Comparison of ENCODE assay signal across 9 mouse cellular contexts in genomic region chr19:44418945-44419344, GRCm38 (mm10). TPM values are rescaled to one million over a fixed set of nuclear protein-coding genes. Genes with fewer than 3 reads are reported as not detected.
A peak's percentile ranks its signal among the peaks of the same experiment; 100 is the strongest.
DNase-seq lines count a peak whose midpoint lies in the region; TF ChIP-seq lines count a peak whose summit lies in the region.
"Had no signal": no experiment of that assay in that cellular context is flagged by ENCODE, and none has a peak within 500 bp of the region (broad histone marks: within the 10 kb centered on the region; RNA-seq: fewer than 3 reads in every experiment).

No protein-coding gene starts in this region.

- peak; percentile 75 for DNase-seq in A20 (ENCODE audit: low read depth, low spot score)
- peak; percentile 38 for DNase-seq in Muller cell, postnatal 12 days (ENCODE audit: inconsistent ontology term)
- DNase-seq in cerebellum, postnatal 14 days = peak; percentile 83 to 85
- peak; percentile 64 for DNase-seq in gastrocnemius, adult 2 months
- peak; percentile 85 for DNase-seq in kidney, postnatal 10 days
- DNase-seq in lung, adult 2 months = peak; percentile 79
- DNase-seq in retina, embryonic 14.5 days (ENCODE audit: low spot score) = peak; percentile 96
- DNase-seq in thymus, postnatal 36 days = peak; percentile 65 to 74

- H3K4me1 ChIP-seq in lung, adult 2 months (ENCODE audit: control insufficient read depth, insufficient read depth, low read length) = peaks cover 4% of the 10 kb centered on the region; the same call in 1 of the 2 replicates
- H3K4me1 ChIP-seq: hindbrain, embryonic 15.5 days had no signal

- H3K27ac ChIP-seq in gastrocnemius, adult 2 months = no peak overlapping the region
- H3K27ac ChIP-seq: hindbrain, embryonic 15.5 days had no signal

- 24% methylated on average over 4 of the region's 4 CpGs for WGBS in lung, adult 2 months

- intact Hi-C loops in gastrocnemius, adult 2 months (cut with DNase I) = loop anchor here (1.0 kb wide), 1 partner anchor 46 kb away; no protein-coding TSS in a partner anchor

- peak; percentile 96; the same call in 1 of the 2 replicates for TF ChIP-seq CTCF in gastrocnemius, adult 2 months (IDR thresholded peaks at IDR 0.05)
- TF ChIP-seq CTCF in lung, adult 2 months (IDR thresholded peaks at IDR 0.05; ENCODE audit: insufficient read depth, low read length) = peak; percentile 90

- H3K4me3 ChIP-seq in gastrocnemius, adult 2 months = no peak overlapping the region
- no peak overlapping the region for H3K4me3 ChIP-seq in lung, adult 2 months (replicated peaks; ENCODE audit: extremely low read depth, low read depth, low read length)
- H3K4me3 ChIP-seq: hindbrain, embryonic 15.5 days had no signal

- no peak for TF ChIP-seq POLR2A in lung, adult 2 months (IDR thresholded peaks at IDR 0.05; ENCODE audit: borderline replicate concordance, extremely low read depth, low read depth, low read length)

RNA-seq across cellular contexts. Expression of gene Scd1, which starts 11.3 kb away (rescaled TPM):
- total RNA-seq in gastrocnemius, adult 2 months (2021) = 10 to 100 TPM; 10.9 to 33.9 TPM
- polyA plus RNA-seq in lung, adult 2 months (2012; rRNA removed) = 3,425 and 3,454 TPM in 2 replicates

Comparison
In these comparisons a context has a peak if more than half of its experiments do, and no peak if none do; other contexts are left out.
1. DNase-seq: peak in every context shown above with its lines; median percentile 96 in retina, embryonic 14.5 days; 85 in kidney, postnatal 10 days; 84 in cerebellum, postnatal 14 days; 79 in lung, adult 2 months; 75 in A20; 70 in thymus, postnatal 36 days; 64 in gastrocnemius, adult 2 months; 38 in Muller cell, postnatal 12 days.